Mouse (Mus musculus) right cerebral cortex, adult 2 months (tissue): Measurements from ENCODE around the gene Pacsin2.
"Not testable (repeated sequence)": the region's sequence is repeated elsewhere in the genome, so short reads cannot be mapped to it uniquely, and the experiment has no call there.

ENCODE experiments used
- DNase-seq, 2 experiments: peaks; one replicate each; pipeline ENCODE4 v3.0.0; 2021 to 2022; ENCODE audit warnings: low spot score in 2 of 2

The Pacsin2 gene

DNA sequence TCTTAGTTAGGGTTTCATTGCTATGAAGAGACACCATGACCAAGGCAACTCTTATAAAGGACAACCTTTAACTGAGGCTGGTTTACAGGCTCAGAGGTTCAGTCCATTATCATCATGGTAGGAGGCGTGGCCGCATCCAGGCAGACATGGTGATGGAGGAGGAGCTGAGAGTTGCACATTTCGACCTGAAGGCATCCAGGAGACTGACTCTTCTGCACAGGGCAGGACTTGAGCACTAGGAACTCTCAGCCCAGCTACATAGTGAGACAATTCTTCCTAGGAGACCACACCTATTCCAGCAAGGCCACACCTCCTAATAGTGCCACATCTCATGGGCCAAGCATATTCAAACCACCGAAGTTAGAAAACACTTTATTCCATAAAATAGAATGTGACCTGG is 15.4 kb upstream of the Pacsin2 start:
- DNase-seq: no peak

DNA sequence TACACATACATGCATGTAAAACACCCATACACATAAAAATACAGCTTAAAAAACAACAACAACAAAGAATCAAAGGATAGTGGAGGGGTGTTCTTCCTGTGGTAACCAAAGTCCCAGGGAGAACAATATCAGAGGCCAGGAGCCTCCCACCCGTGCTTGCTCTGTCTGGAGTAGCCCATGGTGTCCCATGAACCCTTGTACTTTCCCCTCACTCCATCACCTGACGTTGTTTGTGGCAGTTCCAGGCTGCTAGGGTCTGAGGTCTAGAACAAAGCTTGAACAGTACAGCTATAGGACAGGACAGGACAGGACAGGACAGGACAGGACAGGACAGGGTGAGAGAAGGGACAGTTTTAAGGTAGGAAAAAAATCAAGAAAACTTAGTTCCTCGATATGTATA is 13.7 kb upstream of the Pacsin2 start:
- DNase-seq: no peak

DNA sequence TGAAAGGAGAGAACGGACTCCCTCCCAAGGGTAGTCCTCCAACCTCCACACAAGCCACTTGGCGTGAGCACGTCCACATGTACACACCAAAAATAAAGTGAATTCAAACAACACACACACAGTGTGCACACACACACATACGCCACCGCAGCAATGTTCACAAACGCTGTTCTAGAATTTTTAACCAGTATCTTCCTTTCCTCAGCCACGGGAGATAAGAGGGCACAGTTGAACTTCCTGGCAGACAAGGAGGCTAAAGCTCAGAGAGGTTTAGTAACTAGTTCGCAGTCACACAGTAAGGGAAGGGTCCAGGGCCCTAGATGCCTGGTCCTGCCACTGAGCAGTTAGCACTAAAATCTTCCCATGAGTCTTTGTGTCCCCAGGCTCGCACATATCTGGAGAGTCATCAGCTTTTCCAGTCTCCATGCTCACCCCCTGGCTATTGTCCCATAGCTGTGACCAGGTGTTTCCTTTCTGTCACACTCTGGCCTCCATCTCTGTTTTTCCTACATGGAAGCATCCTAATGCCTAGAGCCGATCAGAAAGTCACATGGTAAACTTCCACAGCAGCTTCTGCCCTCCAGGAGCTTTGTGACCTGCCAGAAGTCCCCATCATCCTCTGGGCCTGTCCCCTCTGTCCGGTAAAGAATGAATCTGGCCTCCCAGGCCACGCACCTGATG is 12.3 kb upstream of the Pacsin2 start:
- DNase-seq: no peak

DNA sequence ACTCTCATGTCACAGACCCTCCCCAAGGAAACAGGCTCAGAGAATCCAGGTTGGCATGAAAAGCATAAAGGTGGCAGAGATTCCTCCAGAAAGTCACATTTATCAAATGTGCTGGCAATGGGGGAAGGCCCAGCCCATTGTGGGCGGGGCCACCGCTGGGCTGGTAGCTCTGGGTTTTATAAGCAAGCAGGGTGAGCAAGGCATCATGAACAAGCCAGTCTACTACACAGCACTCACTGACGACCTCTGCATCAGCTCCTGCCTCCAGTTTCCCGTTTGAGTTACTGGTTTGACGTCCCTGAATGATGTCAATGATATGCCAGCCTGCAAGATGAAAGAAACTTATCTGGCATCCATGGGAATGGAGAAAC is 10.0 kb upstream of the Pacsin2 start:
- DNase-seq: no peak

DNA sequence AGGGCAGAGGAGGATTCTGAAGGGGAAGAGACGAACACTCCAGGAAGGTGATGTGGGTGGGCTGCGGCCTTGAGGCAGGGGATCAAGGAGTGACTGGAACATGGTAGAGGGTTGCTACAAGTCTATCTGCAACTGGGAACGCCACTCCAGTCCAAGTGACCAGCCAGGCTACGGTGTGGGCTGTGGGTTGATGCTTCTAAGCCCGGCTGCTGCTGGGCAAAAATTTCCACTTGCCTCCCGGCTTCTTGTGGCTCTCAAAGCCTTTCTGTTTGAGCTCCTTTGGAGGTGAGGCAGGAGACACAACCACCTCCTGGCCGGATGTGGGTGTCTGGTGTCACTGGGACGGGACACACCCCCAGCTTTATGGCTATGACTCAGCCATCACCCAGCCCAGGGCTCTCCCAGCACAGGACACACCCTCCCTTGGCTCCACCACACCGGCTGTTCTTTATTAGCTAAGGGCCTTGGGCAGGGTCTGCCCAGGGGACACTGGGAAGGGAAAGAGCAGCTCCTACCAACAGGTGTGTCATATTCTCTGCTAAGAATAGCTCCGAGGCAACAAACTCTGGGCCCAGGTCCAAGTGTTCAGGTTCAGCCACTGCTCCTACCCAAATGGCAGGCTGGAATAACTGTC is 9.5 kb upstream of the Pacsin2 start:
- no peak for DNase-seq

DNA sequence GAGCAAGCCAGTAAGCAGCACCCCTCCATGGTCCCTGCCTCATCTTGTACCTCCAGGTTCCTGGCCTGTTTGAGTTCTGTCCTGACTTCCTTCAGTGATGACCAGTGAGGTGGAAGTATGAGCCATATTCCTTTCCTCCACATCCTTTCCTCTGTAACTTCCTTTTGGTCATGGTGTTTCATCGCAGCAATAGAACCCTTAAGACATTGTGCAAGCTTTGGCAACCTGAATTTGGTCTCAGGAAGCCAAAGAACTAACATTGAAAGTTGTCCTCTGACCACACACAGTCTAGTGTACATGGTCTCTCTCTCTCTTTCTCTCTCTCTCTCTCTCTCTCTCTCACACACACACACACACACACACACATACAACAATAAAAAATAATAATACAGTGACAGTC is 8.8 kb upstream of the Pacsin2 start:
- no peak for DNase-seq

DNA sequence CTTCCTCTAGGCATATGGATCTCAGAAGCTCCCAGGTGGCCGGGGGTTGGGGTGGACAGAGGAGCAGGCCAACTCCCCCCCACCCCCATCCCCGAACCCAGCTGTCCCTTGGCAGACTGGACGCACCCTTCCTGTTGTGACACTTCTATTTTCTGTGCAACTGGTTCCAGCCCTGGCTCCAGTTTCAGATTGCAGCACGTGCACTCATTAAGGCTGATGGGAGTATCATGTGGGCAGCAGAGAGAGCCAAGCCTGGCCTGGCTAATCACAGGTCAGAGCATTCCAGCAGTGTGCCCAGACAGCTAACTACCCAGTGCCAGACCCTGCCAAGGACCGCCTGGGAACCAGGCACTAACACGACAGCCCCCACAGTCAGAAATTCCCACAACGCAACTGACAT is 7.1 kb upstream of the Pacsin2 start:
- DNase-seq: no peak

GRCm38 (mm10) chr15:83470443-83470842 is 6.0 kb upstream of the Pacsin2 start:
- DNase-seq: no peak

GRCm38 (mm10) chr15:83469279-83469821 is 4.9 kb upstream of the Pacsin2 start:
- no peak for DNase-seq

DNA sequence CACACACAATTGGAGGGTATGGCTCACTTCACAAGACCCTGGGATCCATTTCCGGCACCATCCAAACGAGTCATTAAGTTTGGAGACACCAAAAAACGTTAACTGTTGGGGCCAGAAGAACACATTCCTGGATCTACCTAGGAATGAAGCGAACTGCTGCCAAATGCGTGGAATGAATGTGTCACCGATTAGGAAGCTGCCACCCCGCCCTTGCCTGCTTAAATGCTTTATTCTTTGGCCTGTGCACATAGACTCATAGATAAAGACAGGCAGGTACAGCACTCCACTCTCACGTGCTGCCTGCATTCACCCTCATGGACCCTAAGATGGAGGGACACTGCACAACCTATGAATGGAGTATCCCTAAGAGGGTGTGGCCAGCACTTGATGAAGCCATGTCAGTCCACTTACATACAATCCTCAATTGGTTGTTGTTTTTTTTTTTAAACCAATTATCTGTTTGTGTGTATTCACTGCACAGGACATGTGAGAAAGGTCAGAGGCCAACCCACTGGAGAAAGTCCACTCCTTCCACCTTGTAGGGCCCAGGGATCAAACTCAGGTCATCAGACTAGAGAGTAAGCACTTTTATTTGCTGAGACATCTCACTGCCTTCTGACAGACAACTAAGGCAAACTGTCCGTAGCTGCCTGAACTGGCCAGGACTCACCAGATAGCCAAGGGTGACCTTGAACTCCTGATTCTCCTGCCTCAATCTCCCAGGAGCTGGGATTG is 3.0 kb upstream of the Pacsin2 start:
- DNase-seq: no peak

DNA sequence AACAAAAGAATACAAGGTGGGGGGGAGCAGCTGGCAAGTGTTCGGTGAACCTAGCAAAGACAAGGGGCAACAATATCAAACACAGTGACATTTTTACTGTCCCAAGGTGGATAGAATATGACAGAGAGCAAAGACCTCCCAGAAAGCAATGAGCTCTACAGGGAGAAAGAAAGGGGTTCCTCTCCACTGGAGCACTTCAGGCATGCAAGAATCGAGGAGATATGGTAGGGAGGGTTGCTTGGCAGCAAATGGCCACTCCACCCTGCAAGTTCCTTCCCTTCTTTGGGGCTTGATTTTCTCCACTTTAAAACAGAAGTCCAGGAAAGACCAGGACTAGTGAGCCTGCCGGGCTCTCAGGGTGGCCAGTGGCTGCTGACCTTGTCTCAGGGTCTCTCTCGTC is 1.9 kb upstream of the Pacsin2 start:
- DNase-seq: no peak

- DNase-seq: no peak
Observed at GRCm38 (mm10) chr15:83464905-83465650, 672 bp upstream of the Pacsin2 start.

GRCm38 (mm10) chr15:83463369-83464082 is 880 bp downstream of the Pacsin2 start:
- no peak for DNase-seq

DNA sequence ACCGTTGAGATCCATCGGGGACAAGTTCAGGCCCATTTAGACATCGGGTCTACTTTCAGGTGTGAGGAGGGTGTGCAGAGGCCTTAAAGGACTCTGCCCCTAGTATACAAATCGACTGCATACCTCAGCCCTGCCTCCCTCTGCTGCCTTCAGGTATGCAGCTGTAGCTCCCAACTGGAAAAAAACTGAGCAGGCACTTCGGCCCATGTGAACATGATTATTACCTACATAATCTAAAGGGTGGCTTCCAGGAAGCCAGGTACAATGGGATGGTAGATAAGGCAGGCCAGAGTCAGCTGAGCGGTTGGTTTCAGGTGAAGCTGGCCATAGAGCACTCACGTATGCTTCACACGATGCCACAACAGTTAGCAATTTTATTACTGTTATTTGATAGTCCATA is 2.1 kb downstream of the Pacsin2 start:
- DNase-seq: not testable (repeated sequence)

GRCm38 (mm10) chr15:83460891-83461290 is 3.5 kb downstream of the Pacsin2 start:
- DNase-seq: no peak

GRCm38 (mm10) chr15:83457541-83457940 is 6.9 kb downstream of the Pacsin2 start:
- DNase-seq: no peak

DNA sequence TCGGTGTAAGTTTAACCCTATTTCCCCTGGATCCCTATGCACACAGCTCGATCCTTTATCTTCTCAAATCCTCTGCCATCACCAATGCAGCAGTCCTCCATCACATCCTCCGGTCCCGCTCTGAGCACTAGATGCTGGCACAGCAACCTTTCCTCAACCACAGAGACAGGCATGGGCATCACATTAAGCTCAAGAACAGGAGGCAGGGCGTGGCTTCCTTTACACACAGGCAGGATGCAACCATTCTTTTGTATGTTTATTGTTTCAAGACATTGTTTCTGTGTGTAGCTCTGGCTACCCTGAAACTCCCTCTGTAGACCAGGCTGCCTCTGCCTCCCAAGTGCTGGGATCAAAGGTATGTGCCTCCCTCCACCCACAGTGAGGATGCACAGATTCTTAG is 8.8 kb downstream of the Pacsin2 start:
- no peak for DNase-seq

DNA sequence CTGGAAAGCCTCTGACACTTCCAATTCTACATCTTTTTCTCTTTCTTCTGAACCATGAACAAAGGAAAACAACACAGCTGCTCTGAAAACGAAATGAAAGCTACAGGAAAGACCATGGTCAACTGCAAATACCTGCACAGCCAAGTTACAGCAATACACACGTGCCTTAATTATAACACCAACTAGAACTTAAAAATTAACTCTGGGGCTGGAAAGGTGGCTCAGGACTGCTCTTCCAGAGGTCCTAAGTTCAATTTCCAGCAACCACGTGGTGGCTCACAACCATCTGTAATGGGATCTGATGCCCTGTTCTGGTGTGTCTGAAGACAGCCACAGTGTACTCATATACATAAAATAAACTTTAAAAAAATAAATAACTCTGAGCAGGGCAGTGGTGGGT is 9.4 kb downstream of the Pacsin2 start:
- no peak for DNase-seq

DNA sequence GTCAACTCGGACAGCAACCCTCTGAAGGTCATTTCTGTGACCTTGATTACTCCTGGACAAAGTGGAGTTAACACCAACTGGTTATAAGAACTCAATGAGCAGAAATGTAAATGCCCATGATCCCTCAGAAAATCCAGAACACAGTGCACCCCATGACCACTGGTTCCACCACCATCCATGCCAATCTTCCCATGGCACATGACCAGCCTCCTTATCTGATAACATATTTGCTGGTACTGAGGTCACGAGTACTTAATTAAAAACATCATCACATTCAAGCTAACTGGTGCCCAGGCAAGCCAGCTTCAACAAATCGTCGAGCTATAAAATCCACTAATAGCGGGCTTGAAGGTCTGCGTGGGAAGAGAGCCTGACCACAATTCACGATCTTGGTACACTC is 10.0 kb downstream of the Pacsin2 start:
- no peak for DNase-seq

DNA sequence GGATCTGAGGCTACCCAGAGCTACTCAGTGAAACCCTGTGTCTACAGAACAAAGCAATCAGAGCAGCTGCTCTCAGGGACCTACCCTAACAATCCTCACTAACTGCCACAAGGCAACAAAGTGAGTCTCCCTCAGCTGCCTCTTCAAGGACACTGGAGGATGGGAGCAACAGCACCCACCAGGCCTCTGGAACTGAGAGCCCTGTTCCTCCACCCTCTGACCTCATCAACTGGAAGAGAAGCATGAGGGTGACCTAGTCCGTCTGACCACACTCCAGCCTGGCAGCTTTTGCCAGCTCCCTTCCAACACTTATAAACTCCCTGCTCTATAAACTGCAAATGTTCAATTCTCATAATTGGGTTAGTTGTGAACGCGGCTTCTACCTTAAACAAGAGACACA is 10.5 kb downstream of the Pacsin2 start:
- no peak for DNase-seq

GRCm38 (mm10) chr15:83452219-83452760 is 12.1 kb downstream of the Pacsin2 start:
- no peak for DNase-seq
